ENCODE assay signal across 31 mouse cellular contexts in genomic region chr1:184030070-184030802, GRCm38 (mm10). TPM values are rescaled to one million over a fixed set of nuclear protein-coding genes. Genes with fewer than 3 reads are reported as not detected.
"Had no signal": no experiment of that assay in that cellular context is flagged by ENCODE, and none has a peak within 500 bp of the region (broad histone marks: within the 10 kb centered on the region; RNA-seq: fewer than 3 reads in every experiment).

No protein-coding gene starts in this region.

- DNase-seq: left cerebral cortex, postnatal 4 days; liver; liver, embryonic 13.5 days; liver, postnatal 0 days; lung, adult 18-20 months; lung, adult 2 months; lung, embryonic 14.5 days; lung, postnatal 10 days; lung, postnatal 14 days; lung, postnatal 36 days; lung, postnatal 4 days; midbrain, embryonic 14.5 days had no signal

- ATAC-seq: liver, embryonic 12.5 days; liver, postnatal 0 days; lung, postnatal 0 days; midbrain, embryonic 13.5 days; midbrain, embryonic 15.5 days had no signal

- H3K9me3 ChIP-seq: limb, embryonic 10.5 days; limb, embryonic 12.5 days; limb, embryonic 13.5 days; limb, embryonic 15.5 days; liver, embryonic 12.5 days; liver, embryonic 13.5 days; liver, embryonic 15.5 days; lung, embryonic 15.5 days; megakaryocyte, embryonic 14.5 days; midbrain, embryonic 10.5 days; midbrain, embryonic 12.5 days; midbrain, embryonic 13.5 days; midbrain, embryonic 15.5 days had no signal

- H3K9ac ChIP-seq: limb, embryonic 12.5 days; limb, embryonic 13.5 days; limb, embryonic 15.5 days; liver, embryonic 12.5 days; liver, embryonic 13.5 days; liver, embryonic 14.5 days; liver, embryonic 15.5 days; liver, postnatal 0 days; lung, embryonic 14.5 days; lung, embryonic 15.5 days; midbrain, embryonic 12.5 days; midbrain, embryonic 13.5 days; midbrain, embryonic 15.5 days had no signal

- H3K36me3 ChIP-seq: limb, embryonic 10.5 days; limb, embryonic 12.5 days; limb, embryonic 13.5 days; limb, embryonic 15.5 days; liver, embryonic 12.5 days; liver, embryonic 13.5 days; liver, embryonic 15.5 days; lung, embryonic 15.5 days; midbrain, embryonic 10.5 days; midbrain, embryonic 12.5 days; midbrain, embryonic 13.5 days; midbrain, embryonic 15.5 days had no signal

- H3K27me3 ChIP-seq: limb, embryonic 15.5 days; liver, embryonic 13.5 days; liver, embryonic 15.5 days; lung, embryonic 15.5 days; megakaryocyte, embryonic 14.5 days; midbrain, embryonic 13.5 days; midbrain, embryonic 15.5 days had no signal

- H3K27ac ChIP-seq: limb, embryonic 10.5 days; limb, embryonic 12.5 days; limb, embryonic 13.5 days; limb, embryonic 15.5 days; liver, embryonic 12.5 days; liver, embryonic 13.5 days; liver, embryonic 14.5 days; liver, embryonic 15.5 days; lung, embryonic 15.5 days; macrophage; midbrain, embryonic 10.5 days; midbrain, embryonic 12.5 days; midbrain, embryonic 13.5 days; midbrain, embryonic 15.5 days had no signal

- H3K4me2 ChIP-seq: limb, embryonic 12.5 days; limb, embryonic 13.5 days; limb, embryonic 15.5 days; liver, embryonic 11.5 days; liver, embryonic 12.5 days; liver, embryonic 13.5 days; liver, embryonic 15.5 days; lung, embryonic 14.5 days; lung, embryonic 15.5 days; midbrain, embryonic 11.5 days; midbrain, embryonic 12.5 days; midbrain, embryonic 13.5 days; midbrain, embryonic 15.5 days had no signal

- H3K4me3 ChIP-seq: limb, embryonic 10.5 days; limb, embryonic 12.5 days; limb, embryonic 13.5 days; limb, embryonic 15.5 days; liver, embryonic 12.5 days; liver, embryonic 13.5 days; liver, embryonic 15.5 days; lung, embryonic 15.5 days; midbrain, embryonic 10.5 days; midbrain, embryonic 12.5 days; midbrain, embryonic 13.5 days; midbrain, embryonic 15.5 days; myocyte had no signal

RNA-seq across cellular contexts. Expression of gene 1700056E22Rik, which starts 3.9 kb away (rescaled TPM):
- total RNA-seq: megakaryocyte-erythroid progenitor cell, adult 5-6 weeks had no signal
